Mouse (Mus musculus) R1 (cell line): ENCODE data around the gene Cstf2t.
A peak's percentile ranks its signal among the peaks of the same experiment; 100 is the strongest.

Experiments used
- DNase-seq: peaks from one replicate; pipeline ENCODE4 v3.0.0-alpha.2; 2018; ENCODE audit warnings: low read depth, low spot score

The Cstf2t gene

GRCm38 (mm10) chr19:31082662-31083429, at the start of gene Cstf2t:
Cstf2t (plus strand) TSS chr19:31082837.
- DNase-seq = peak; percentile 99

GRCm38 (mm10) chr19:31038951-31039350, 43.7 kb upstream of the Cstf2t start:
- DNase-seq = no peak

- no peak for DNase-seq
Measured at GRCm38 (mm10) chr19:31040948-31041847, 41.4 kb upstream of the Cstf2t start.

GRCm38 (mm10) chr19:31046601-31047000, 36.0 kb upstream of the Cstf2t start:
- DNase-seq = peak; percentile 59

- peak; percentile 29 for DNase-seq
Measured at GRCm38 (mm10) chr19:31064740-31065139, 17.9 kb upstream of the Cstf2t start.

GRCm38 (mm10) chr19:31065206-31065781, 17.3 kb upstream of the Cstf2t start:
- DNase-seq = no peak

GRCm38 (mm10) chr19:31073959-31074716, 8.5 kb upstream of the Cstf2t start:
- DNase-seq = peak; percentile 17

- DNase-seq = peak; percentile 76
Measured at GRCm38 (mm10) chr19:31074717-31075063, 7.9 kb upstream of the Cstf2t start.

- no peak for DNase-seq
Measured at GRCm38 (mm10) chr19:31076106-31076505, 6.5 kb upstream of the Cstf2t start.

GRCm38 (mm10) chr19:31078241-31078640, 4.4 kb upstream of the Cstf2t start:
- no peak for DNase-seq

- DNase-seq = no peak
Measured at GRCm38 (mm10) chr19:31082226-31082625, 411 bp upstream of the Cstf2t start.

- DNase-seq = no peak
Measured at GRCm38 (mm10) chr19:31083761-31084160, 1.1 kb downstream of the Cstf2t start.

GRCm38 (mm10) chr19:31097857-31098256, 15.2 kb downstream of the Cstf2t start:
- no peak for DNase-seq

- DNase-seq = no peak
Measured at GRCm38 (mm10) chr19:31099369-31099768, 16.7 kb downstream of the Cstf2t start.

- peak; percentile 33 for DNase-seq
Measured at GRCm38 (mm10) chr19:31104764-31105163, 22.1 kb downstream of the Cstf2t start.

GRCm38 (mm10) chr19:31106036-31106435, 23.4 kb downstream of the Cstf2t start:
- peak; percentile 63 for DNase-seq

- peak; percentile 21 for DNase-seq
Measured at GRCm38 (mm10) chr19:31106835-31107554, 24.4 kb downstream of the Cstf2t start.

GRCm38 (mm10) chr19:31114690-31115089, 32.1 kb downstream of the Cstf2t start:
- DNase-seq = no peak

- DNase-seq = no peak
Measured at GRCm38 (mm10) chr19:31124628-31125027, 42.0 kb downstream of the Cstf2t start.

- DNase-seq = no peak
Measured at GRCm38 (mm10) chr19:31132614-31133013, 50.0 kb downstream of the Cstf2t start.

- DNase-seq = no peak
Measured at GRCm38 (mm10) chr19:31136316-31136715, 53.7 kb downstream of the Cstf2t start.
